Mouse (Mus musculus): Measurements from ENCODE around the gene Crtc1.

Crtc1 gene

DNA sequence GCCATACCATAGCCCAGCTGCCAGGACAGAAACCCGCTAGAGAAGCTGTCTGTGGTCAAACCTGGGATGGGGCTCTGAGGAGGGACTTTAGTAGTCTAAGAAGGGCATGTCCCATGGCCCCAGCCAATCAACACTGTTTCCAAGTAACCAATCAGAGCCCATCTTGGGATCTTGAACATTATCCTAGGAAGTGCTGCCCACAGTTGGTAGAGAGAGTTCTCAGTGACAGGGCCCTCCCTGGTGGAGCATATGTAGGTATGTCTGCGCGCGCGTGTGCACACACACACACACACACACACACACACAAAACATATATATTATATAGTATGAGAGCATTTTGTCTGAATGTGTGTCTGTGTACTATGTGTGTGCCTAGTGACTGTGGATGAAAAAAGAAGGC is 46.3 kb downstream of the Crtc1 start:
- DNase-seq (ENCODE audit: low read depth, low spot score), result no peak

GRCm38 (mm10) chr8:70389678-70390077 is 49.7 kb downstream of the Crtc1 start:
- DNase-seq (ENCODE audit: low read depth, low spot score), result no peak

DNA sequence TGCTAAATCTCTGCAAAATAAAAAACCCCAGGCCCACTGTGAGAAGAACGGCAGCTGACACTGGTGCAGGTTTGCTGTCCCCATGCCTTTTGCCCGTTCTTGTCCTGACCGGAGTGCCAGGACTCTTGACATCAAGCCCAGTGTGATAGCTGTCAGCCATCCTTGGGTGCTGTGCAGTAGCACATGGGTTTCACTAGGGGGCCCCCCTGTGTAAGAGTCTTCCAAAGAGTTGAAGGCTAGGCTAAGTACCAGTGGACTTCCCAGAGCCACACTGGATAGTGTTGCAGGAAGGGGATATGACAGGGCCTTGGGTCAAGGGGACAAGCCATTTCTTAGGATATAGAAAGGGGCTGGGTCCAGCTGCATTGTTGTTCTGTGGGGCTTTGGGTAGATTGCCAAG is 56.1 kb downstream of the Crtc1 start:
- no peak for DNase-seq (ENCODE audit: low read depth, low spot score)

DNA sequence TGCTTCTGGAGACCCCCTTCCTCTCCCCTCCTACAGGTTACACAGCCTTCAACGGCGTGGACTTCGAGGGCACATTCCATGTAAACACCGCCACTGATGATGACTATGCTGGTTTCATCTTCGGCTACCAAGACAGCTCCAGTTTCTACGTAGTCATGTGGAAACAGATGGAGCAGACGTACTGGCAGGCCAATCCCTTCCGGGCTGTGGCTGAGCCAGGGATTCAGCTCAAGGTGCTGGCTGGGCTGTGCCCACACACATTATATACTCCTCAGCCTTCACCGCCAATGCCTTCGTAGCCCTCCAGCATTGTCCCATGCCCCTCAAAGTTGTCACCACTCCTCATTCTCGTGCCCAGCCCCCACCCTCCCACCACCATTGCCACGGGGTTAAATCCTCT is 59.3 kb downstream of the Crtc1 start:
- no peak for DNase-seq (ENCODE audit: low read depth, low spot score)

DNA sequence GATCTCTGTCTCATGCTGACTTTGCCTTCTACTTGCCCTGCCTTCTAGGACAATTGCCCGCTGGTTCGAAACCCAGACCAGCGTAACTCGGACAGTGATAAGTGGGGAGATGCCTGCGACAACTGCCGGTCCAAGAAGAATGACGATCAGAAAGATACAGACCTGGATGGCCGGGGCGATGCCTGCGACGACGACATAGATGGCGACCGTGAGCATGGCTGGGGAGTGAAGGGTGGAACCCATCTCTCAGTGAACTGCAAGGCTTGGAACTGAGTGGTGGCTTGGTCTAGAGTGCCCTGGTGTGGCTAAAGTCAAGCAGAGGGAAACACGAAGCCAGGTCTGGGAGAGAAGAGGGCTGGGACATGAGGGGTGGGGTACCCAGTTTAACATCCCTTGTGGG is 62.3 kb downstream of the Crtc1 start:
- DNase-seq (ENCODE audit: low read depth, low spot score), result no peak

DNA sequence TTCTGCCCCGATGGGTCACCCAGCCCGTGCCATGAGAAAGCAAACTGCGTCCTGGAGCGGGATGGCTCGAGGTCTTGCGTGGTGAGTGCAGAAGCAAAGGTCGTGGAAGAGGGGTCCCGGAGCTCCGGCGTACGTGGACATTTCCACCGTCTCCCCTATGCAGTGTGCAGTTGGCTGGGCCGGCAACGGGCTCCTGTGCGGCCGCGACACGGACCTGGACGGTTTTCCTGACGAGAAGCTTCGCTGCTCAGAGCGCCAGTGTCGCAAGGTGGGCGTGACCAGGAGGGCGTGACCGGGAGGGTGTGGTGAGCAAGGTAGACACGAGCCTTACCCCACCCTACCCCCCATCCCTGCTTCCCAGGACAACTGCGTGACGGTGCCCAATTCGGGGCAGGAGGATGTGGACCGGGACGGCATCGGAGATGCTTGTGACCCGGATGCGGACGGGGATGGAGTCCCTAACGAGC is 63.1 kb downstream of the Crtc1 start:
- no peak for DNase-seq (ENCODE audit: low read depth, low spot score)

- DNase-seq (ENCODE audit: low read depth, low spot score), result no peak
Measured at GRCm38 (mm10) chr8:70375212-70375859, 64.0 kb downstream of the Crtc1 start.

DNA sequence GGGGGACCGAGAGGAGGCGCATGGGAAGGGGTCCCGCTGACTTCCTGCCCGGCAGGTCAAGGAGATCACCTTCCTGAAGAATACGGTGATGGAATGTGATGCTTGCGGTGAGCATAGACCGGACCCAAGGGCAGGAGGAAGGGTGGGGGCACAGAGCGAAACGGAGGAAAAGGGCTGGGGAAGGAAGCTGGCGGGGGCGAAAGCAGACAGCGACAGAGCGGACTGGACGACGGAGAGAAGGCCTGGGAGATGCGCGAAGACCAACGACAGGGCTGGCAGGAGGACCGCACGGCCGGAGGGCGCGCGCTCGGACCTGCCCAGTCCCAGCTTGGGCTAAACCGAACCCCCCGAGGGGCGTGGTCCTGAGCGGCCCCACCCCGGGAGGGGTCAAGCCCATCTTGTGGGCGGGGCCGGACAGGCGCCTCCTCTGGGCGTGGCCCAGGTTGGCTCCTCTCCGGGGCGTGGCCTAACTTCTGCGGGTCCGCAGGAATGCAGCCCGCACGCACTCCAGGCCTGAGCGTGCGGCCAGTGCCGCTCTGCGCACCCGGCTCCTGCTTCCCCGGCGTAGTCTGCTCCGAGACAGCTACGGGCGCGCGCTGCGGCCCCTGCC is 65.0 kb downstream of the Crtc1 start:
- DNase-seq (ENCODE audit: low read depth, low spot score), result no peak

GRCm38 (mm10) chr8:70373397-70374317 is 65.7 kb downstream of the Crtc1 start, which contains the start of gene Comp:
Comp (plus strand) TSS chr8:70373558.
- DNase-seq (ENCODE audit: low read depth, low spot score), result no peak

DNA sequence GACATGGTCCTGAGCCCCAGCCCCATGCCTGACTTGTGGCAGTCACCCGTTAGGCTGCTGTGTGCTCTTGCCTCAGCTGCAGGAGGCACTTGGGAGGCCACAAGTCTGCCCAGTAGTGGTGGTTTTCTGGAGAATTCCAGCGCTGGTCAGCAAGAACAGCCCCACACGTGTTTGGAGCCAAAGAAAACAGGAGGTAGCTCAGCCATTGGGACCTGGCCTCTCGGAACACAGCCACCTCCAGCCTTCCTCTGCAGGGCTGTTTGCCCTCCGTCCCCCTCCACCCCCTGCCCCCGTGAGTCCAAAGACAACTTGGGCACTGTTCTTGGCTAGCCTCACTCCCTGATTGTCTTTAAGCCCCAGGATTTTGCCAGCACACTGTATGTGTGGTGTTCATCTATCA is 67.4 kb downstream of the Crtc1 start:
- DNase-seq (ENCODE audit: low read depth, low spot score), result no peak

DNA sequence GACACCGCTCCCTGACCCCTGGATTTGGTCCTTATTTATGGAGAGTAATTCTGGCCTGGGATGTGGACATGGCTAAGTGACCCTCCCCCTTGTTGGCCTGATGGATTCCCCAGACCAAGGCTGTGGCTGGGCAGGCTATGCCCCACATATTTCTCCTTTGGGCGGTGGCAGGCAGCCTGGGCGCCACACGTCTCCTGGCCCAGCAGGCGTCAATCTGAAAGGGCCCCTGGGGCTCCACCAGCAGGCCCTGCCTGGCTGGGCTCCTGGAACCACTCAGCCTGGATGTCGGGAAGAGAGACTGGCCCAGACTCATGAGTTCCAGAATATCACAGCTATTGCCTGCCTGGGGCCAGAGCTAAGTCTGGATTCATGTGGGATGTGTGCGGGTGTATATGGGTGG is 68.9 kb downstream of the Crtc1 start:
- DNase-seq (ENCODE audit: low read depth, low spot score), result no peak

DNA sequence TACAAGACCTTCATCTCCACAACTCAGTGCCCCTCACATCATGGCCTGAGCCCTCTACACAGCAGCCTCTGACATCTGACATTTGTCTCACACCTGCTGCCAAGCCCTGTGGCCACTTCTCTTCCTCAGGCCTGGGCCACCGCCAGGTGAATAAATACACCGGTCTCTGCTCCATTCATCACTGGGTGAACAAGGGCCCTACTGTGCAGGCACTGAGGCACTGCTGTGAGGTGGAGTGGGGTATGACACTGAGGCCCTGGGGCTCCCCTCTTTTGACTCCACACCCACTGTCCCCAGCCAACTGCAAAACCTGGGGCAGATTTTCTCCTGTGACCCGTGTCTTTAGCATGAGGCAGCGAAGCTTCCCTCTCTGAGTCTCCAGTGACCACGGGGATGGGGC is 72.8 kb downstream of the Crtc1 start:
- no peak for DNase-seq (ENCODE audit: low read depth, low spot score)

- no peak for DNase-seq (ENCODE audit: low read depth, low spot score)
Measured at GRCm38 (mm10) chr8:70364066-70364465, 75.3 kb downstream of the Crtc1 start.

DNA sequence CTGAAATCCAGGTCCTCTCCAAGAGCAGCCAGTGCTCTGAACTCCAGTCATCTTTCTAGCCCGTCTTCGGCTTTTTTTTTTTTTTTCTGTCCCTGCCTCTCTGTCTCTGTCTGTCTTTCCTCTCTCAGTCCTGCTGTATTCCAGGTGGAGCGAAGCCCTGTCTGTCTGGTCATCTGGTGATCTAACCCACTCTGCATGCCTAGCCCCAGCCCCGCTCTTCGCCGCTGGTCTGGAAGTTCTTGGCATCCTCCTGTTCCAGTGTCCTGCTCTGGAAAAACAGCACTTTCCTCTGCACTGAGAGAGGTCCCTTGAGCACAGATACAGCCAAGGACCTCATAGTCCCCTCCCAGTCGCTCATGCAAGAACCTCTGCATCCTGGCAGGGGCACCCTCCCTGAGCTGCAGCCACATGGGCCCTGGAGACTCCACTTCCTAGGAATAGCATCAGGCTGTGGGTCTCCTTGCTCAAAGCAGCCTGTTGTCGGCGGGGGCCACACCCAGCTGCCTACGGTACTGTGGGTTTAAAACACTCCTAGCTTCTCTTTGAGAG is 77.8 kb downstream of the Crtc1 start:
- DNase-seq (ENCODE audit: low read depth, low spot score), result no peak

- DNase-seq (ENCODE audit: low read depth, low spot score), result no peak
Measured at GRCm38 (mm10) chr8:70360769-70361168, 78.6 kb downstream of the Crtc1 start.

- no peak for DNase-seq (ENCODE audit: low read depth, low spot score)
Measured at GRCm38 (mm10) chr8:70359411-70359810, 80.0 kb downstream of the Crtc1 start.

DNA sequence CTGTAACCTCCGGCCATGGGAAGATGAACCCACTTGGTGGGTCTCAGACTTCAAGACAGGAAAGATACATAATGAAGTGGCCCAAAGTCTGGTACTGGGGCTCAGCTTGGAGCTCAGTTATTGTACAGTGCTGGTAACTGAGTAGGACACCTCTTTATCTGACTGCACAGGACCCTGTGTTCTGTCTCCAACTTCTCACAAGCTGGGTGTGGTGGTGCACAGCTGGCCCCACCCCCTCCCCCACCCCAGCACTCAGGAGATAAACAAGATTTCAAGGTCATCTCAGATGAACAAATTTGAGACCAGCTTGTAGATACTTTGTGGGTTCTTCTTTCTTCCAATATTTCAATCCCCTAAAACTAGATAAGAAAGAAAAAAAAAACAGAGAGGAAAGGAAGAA is 83.3 kb downstream of the Crtc1 start:
- DNase-seq (ENCODE audit: low read depth, low spot score), result no peak

DNA sequence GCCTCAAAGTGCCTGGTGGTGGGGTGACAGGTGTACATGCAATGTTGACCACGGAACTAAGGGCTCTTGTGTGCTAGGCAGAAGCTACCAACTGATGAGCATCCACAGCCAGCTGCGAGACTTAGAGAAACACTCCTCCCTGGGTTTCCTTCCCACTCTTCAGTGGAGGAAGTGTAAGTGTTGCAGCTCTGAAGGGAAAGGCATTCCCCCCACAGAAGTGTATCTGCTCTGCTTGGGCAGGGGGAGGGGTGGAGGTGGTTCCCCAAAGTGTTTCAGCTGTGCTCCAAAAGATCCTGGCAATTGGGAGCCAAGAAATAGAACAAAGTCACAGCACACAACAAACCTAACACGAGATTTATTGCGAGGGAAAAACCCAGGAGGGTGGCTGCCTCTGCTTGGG is 85.4 kb downstream of the Crtc1 start:
- DNase-seq (ENCODE audit: low read depth, low spot score), result no peak

- peak; percentile 96 for DNase-seq (ENCODE audit: low read depth, low spot score)
Measured at GRCm38 (mm10) chr8:70353194-70353817, 86.1 kb downstream of the Crtc1 start, which contains the start of gene Upf1. Upf1 (minus strand) TSS chr8:70353278.

- DNase-seq (ENCODE audit: low read depth, low spot score), result no peak
Measured at GRCm38 (mm10) chr8:70352657-70353151, 86.7 kb downstream of the Crtc1 start.

- DNase-seq (ENCODE audit: low read depth, low spot score), result no peak
Measured at GRCm38 (mm10) chr8:70352000-70352384, 87.4 kb downstream of the Crtc1 start.

All from brain, embryonic 18.5 days (tissue).